Mouse (Mus musculus) kidney, postnatal 4 days (tissue): ENCODE data around the gene Lpp.

ENCODE experiments used
- DNase-seq, 2 experiments: peaks; one replicate each; pipeline ENCODE4 v3.0.0; 2021; ENCODE audit warnings: mixed read lengths in 2 of 2

Gene Lpp

GRCm38 (mm10) chr16:24392651-24393555 lies at the start of gene Lpp:
Gene Lpp, plus strand, starts transcription at chr16:24393507.
- DNase-seq, result peak; percentile 83 to 92

DNA sequence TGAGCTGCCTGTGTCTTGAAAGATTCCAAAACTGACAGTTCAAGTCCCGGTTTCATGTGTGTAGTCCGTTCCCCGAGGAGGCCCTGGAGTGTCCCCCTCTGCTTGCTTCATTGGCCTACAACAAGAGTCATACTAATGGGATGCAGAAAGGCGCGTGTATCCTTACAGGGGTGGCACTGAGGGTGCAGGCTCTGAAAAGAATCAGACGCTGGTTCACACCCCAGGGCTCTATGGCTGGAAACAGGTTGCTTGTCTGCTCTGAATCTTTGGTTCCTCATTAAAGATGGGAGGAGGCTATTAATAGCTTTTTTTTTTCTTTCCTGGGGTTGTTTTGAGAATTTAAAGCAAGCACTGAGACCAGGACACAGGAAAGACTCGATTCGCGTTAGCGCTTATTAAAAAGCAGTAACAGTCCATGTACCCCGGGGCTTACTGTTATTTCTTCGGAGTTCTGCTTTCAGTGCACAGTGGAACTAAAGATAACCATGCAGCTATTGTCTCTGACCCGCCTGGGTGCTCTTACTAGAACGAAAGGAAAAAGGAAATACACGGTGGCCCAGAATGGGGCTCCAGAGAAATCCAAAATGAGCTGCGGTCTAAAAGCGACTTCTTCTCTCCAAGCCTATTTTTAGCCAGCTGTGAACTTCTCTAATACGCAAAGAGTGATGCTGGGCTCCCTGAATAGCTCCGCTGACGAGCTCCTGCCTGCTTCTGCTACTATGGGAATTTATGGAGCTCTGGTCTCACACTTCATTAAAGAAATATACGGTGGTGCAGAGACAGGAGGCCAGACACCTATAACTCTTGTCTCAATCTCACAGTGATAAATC lies 45.5 kb upstream of the Lpp start:
- peak; percentile 13 to 24 for DNase-seq

DNA sequence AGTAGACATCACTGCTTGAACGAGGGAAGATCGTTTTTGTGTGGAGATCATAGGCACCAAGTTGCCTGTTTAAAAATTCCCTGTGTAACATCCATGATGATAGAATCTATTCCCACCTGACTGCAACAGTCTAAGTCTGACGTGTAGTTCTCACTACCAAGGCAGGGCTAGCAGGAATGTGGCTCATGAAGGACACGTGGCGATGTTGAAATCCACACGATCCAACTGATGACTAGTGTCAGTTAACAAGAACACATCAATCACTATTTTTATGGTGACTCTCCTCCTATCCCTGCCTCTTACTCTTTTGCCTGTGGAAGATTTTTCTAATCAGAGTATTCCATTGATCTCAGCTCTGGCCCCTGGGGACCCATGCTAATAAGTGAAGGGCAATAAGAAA lies 43.0 kb upstream of the Lpp start:
- no peak for DNase-seq

- DNase-seq, result no peak
These were observed 42.6 kb upstream of the Lpp start for GRCm38 (mm10) chr16:24350751-24351150.

- no peak for DNase-seq
These were observed 41.5 kb upstream of the Lpp start for GRCm38 (mm10) chr16:24351811-24352210.

GRCm38 (mm10) chr16:24353816-24354215 lies 39.5 kb upstream of the Lpp start:
- DNase-seq, result no peak

GRCm38 (mm10) chr16:24361667-24362066 lies 31.6 kb upstream of the Lpp start:
- DNase-seq, result no peak

DNA sequence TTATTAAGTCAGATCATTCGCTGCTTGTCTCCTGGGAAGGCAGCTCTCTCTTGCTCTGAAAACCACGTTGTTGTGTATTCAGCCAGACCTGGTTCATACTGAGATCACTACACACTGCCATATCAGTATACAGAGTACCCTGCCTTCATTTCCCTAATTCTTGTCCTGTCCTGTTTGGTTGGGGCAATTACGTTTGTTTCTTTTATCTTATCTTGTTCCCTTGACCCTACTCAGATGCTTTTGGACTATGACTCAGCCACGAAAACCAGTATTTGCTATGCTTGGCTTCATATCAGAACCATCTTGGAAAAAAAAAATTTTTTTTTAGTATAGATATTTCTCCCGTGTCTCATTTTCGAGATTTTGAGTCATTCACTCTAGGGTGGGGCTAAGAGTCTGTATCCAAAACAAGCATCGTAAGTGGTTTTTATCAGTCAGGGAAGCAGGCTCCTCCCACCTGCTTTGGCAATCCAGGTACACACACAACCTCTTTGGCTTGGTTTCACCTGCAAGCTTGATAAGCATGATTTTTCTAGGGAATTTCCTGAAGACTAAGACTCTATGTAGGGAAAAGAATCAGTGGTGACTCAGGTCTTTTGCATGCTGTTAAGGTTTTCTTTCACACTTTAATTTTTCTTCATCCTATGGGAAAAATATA lies 29.1 kb upstream of the Lpp start:
- DNase-seq, result no peak

GRCm38 (mm10) chr16:24365900-24366299 lies 27.4 kb upstream of the Lpp start:
- DNase-seq, result no peak

DNA sequence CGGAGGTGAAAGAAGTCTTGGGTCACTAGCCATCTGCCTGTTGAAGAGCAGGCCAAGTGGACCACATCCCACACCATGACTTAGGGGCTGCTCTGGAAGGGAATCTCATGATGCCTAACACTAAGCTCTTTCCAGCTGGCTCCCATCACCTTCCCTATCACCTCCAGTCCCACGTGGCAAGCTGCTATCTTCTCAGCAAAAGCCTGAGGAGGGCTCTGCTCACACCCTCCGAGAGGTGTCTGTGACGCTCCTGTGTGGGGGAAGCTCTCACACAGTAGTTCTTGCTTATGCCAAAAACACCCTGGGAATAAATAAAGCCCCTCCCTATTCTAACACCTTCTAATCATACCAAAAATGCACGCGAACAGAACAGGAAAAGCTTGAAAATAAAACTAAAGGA lies 26.2 kb upstream of the Lpp start:
- DNase-seq, result no peak

DNA sequence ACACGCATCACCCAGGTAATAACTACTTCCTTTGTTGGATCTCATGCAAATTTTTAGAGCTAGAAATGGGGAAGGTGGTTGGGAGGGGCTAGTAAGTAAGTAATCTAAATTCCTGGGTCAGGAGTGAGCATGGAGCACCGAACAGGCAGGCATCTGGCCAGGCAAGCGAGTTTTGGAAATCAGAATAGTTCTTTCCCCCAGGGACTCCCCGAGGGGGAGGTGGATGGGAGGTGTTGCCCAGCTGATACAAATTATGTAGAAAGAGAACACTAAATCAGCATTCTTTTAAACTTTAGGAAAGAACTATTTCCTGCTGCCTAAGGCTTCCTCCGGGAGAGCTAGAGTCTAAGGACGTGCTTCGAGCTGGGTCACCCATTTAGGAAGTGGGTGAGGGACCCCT lies 25.8 kb upstream of the Lpp start:
- peak; percentile 21 to 44 for DNase-seq

DNA sequence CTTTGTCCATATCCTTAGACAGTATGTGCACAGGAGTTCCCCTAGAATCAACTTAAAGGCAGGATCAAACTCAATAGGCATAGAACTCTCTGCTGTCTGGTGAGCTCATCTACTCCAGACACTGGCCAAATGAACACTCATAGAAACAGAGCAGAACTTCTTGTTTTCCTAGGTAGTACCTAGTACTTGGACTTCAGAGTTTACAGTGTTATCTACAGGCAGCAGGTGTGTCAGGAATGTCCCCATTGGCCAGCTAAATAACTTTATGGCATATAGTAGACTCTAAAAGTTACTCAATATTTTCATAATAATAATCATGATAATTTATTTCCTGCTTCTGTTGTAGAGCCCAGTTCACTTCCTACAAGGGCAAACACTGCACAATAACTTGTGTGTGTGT lies 16.8 kb upstream of the Lpp start:
- DNase-seq, result no peak

GRCm38 (mm10) chr16:24390596-24390995 lies 2.7 kb upstream of the Lpp start:
- no peak for DNase-seq

DNA sequence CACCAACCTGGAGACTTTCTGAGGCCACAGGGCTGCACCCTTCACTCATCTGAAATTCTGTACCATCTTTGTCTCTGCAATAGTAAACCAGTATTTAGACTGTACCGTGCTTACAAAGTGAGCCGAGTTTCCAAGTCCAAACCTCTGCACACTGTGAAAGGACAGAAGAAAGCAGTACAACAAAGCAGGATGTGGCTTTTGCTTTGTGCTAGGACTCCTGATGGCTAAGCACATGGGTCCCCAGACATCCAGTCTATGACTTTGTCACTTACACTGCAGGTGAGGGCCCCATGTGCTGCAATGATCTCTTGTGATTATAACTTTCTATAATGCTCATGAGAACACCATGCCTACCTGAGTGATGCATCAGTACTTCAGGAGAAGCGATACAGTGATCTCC lies 2.2 kb upstream of the Lpp start:
- no peak for DNase-seq

DNA sequence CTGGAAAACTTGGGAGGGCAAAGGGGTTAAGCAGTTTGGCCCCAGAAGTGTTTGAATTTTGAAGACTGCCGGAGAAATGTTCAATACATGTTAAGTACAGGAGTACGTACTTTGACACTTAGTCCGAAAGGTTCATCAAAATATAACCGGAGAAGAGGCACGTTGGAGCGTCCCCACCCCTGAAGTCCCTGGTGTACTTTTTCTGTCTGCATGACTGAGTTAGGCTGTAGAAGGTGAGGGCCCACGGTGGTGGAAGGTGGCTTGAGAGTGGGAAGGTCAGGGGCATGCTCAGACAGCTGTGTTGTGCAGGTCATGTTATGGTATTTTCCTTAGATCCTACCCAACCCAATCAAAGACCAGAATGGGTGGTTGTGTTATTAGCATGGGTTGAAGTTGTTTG lies 1.4 kb upstream of the Lpp start:
- DNase-seq, result no peak

DNA sequence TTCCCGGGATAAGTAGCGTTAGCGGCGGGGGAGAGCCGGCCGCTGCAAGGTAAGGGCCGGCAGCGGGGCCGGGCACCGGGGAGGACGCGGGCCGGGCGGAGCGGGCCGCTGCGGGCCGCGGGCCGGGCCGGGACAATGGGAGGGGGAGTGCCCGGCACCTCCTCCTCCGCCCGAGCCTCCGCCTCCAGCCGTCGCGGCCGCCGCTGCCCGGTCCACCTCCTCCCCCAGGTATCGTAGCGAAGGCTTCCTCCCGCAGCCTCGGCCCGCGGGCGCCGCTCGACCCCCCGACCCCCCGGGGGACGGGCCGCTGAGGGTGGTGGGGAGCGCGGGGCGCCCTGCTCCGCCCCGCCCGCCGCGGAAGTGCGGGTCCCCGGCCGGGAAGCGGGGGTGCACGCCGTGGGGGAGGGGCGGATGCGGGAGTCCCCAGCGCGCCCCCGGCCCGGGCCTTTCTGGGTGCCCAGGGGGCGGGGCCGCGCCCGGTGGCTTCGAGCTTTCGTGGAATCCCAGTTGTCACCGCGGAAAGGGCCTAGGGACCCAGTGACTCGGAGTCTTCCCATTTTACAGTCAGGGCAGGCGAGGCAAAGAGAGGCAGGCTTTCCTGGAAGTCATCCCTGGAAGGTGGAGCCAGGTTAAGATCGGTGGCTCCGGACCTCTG lies 376 bp downstream of the Lpp start:
- DNase-seq, result peak; percentile 75 to 85

GRCm38 (mm10) chr16:24394211-24394991 lies 1.1 kb downstream of the Lpp start:
- DNase-seq, result peak; percentile 55 to 67

- DNase-seq, result no peak
These were observed 1.8 kb downstream of the Lpp start for GRCm38 (mm10) chr16:24395100-24395499.

DNA sequence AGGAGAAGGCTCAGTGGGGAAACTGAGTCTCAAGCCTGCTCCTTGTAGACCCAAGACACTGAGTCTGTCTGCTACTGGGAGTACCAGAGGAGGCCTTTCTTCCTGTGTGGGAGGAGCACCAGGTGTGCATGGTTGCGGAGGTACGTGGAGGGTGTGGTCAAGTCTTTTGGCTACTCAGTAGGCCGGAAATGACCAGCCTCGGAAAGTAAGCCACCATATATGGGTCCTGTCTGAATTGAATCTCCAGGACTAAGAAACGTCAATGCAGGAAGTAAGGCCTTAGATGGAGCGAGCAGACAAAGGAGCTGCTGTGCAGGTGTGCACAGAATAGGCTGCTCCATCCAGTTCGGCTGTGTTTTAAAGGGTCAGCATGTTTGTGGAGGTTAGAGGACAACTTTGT lies 3.2 kb downstream of the Lpp start:
- no peak for DNase-seq

GRCm38 (mm10) chr16:24398476-24398875 lies 5.2 kb downstream of the Lpp start:
- DNase-seq, result no peak

DNA sequence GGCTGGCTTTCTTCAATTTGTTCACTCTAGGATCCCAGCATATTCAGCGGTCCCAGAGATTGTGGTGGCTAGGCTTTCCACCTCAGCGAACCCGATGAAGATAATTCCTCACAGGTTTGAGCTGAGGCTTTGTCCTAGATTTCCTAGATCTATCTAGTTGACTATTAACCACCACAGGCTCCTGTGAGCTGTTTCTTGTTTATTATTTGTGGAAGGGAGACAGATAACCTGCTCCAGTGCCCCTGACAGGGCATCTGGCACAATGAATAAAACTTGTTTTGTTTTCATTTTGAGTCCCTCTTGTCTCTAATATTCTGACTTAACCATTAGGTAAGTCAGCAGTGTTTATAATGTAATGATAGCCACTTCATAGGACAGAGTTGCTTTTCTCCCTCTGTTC lies 5.6 kb downstream of the Lpp start:
- DNase-seq, result no peak

GRCm38 (mm10) chr16:24399524-24399923 lies 6.2 kb downstream of the Lpp start:
- peak in 1 of 2 experiments; percentile 54 for DNase-seq
